1 mouse cellular context compared by ENCODE assay signal in the genomic region with DNA sequence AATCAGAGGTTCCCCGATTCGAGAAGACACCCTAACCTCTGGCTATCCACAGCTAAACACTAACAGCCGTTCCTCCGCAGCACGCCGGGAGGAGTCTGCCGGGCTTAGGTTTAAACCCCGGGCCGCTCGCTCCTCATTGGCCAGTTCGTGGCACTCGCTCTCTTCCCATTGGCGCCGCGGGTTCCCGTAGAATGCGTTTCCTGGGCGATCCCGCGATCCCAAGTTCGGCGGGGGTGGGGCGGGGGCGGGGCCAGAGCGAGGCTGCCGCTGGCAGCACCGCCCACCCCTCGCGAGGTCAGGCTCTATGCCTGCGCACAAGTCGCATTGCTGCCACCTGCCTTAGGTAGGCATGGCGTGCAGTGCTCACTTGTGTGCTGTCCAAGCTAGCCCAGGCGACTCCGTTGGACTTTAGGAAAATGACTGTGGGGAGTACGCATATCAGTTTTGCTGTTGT.
A peak's percentile ranks its signal among the peaks of the same experiment; 100 is the strongest.
TF ChIP-seq lines count a peak whose summit lies in the region.

A gene (minus strand): TSS at position 157 of the 454 bp plus-strand sequence.

TF ChIP-seq in MEL, 35 proteins besides CTCF, POLR2A, EP300 and RAD21 (continued from another document):
- TF ChIP-seq ELF1 (IDR thresholded peaks at IDR 0.05; ENCODE audit: low read depth, low read length) (no peak), RCOR1 (IDR thresholded peaks at IDR 0.05; ENCODE audit: low read depth, low read length) (0 out of 2 replicates have a peak, but pooled peaks have one; percentile 29), JUND (IDR thresholded peaks at IDR 0.05; ENCODE audit: low read depth, low read length) (no peak), TBP (IDR thresholded peaks at IDR 0.05; ENCODE audit: low read depth, low read length) (peak; percentile 61; the same call in 1 of the 2 replicates), MAX (IDR thresholded peaks at IDR 0.05; ENCODE audit: low read length) (peak; percentile 69), MYB (IDR thresholded peaks at IDR 0.05; ENCODE audit: low read depth, low read length) (no peak), USF1 (IDR thresholded peaks at IDR 0.05; ENCODE audit: low read depth, low read length) (no peak), MYC (IDR thresholded peaks at IDR 0.05; ENCODE audit: low read depth, low read length) (peak; percentile 88)
